Mouse (Mus musculus) MEL (cell line): ENCODE measurements around the gene Tatdn2.
A peak's percentile ranks its signal among the peaks of the same experiment; 100 is the strongest.

Experiments
- CHD1 ChIP-seq: IDR thresholded peaks from 2 replicates; pipeline ENCODE4 v1.6.1; 2012; ENCODE audit warnings: low read depth, mild to moderate bottlenecking, inconsistent platforms, low read length, improper control_type of control experiment
- CTCF ChIP-seq, 3 experiments: IDR thresholded peaks in 2 of 3; conservative IDR thresholded peaks in 1 of 3; 2 replicates each; pipeline ENCODE4 v1.5.1; 2011 to 2012; ENCODE audit warnings: low read length in 3 of 3, low read depth in 2 of 3, mild to moderate bottlenecking in 2 of 3, improper control_type of control experiment in 1 of 3, inconsistent platforms in 1 of 3, mixed read lengths in 1 of 3, moderate library complexity in 1 of 3; ENCODE audit not compliant: control insufficient read depth in 1 of 3, insufficient read depth in 1 of 3, poor library complexity in 1 of 3, severe bottlenecking in 1 of 3
- ETS1 ChIP-seq: IDR thresholded peaks from 2 replicates; pipeline ENCODE4 v1.6.1; 2012; ENCODE audit warnings: low read depth, mild to moderate bottlenecking, inconsistent platforms, low read length, improper control_type of control experiment, moderate library complexity
- MAX ChIP-seq: IDR thresholded peaks from 2 replicates; pipeline ENCODE4 v1.6.1; 2011; ENCODE audit warnings: low read length, improper control_type of control experiment
- MEF2A ChIP-seq: IDR thresholded peaks from 2 replicates; pipeline ENCODE4 v1.6.1; 2014; ENCODE audit warnings: low read depth, mild to moderate bottlenecking, inconsistent platforms, low read length, improper control_type of control experiment; ENCODE audit not compliant: poor library complexity, insufficient replicate concordance, severe bottlenecking; ENCODE audit errors: extremely low read depth
- MYC ChIP-seq: IDR thresholded peaks from 2 replicates; pipeline ENCODE4 v1.6.1; 2011; ENCODE audit warnings: low read depth, mild to moderate bottlenecking, low read length, improper control_type of control experiment, moderate library complexity
- POLR2A ChIP-seq, 2 experiments: IDR thresholded peaks; 2 replicates each; pipeline ENCODE4 v1.6.1; 2011 to 2012; ENCODE audit warnings: low read length in 2 of 2, mild to moderate bottlenecking in 2 of 2, control low read depth in 1 of 2, improper control_type of control experiment in 1 of 2, low read depth in 1 of 2, moderate library complexity in 1 of 2; ENCODE audit not compliant: control insufficient read depth in 1 of 2, insufficient read depth in 1 of 2, poor library complexity in 1 of 2
- ZNF384 ChIP-seq: IDR thresholded peaks from 2 replicates; pipeline ENCODE4 v1.6.1; 2012; ENCODE audit warnings: low read depth, mild to moderate bottlenecking, inconsistent platforms, low read length, improper control_type of control experiment

DNA sequence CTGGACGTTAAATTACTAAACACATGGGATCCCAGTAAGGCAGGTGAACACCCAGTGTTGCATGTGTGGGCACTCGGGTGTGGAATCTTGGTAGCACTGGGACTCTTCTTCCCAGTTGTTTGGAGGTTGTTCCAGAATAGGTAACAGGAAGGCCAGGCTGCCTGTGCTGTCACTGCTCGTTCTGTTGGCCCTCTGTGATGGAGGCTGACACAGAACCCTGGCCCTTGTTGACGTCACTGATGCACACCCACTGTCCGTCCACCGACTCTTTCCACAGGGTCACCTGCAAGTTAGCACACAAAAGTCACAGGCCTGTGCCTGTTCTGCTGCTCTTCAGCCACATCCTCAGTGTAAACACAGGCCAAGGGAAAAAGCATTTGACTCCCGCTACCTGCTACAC is 31.3 kb downstream of the Tatdn2 start:
- TF ChIP-seq ZNF384 (no peak), CTCF (IDR thresholded peaks at IDR 0.05 in 2 of 3, conservative IDR thresholded peaks at IDR 0.05 in 1 of 3; ENCODE audit: control insufficient read depth in 1 of 3, insufficient read depth in 1 of 3, low read depth in 2 of 3, low read length in 3 of 3, poor library complexity in 1 of 3, severe bottlenecking in 1 of 3) (no peak), CHD1 (no peak), MAX (no peak), POLR2A (IDR thresholded peaks at IDR 0.05; ENCODE audit: control insufficient read depth in 1 of 2, insufficient read depth in 1 of 2, low read depth in 1 of 2, low read length in 2 of 2, poor library complexity in 1 of 2) (0 out of 4 replicates have a peak, but pooled peaks of 1 of the 2 experiments have one; percentile 4), MYC (no peak), MEF2A (no peak), ETS1 (no peak)
